Mouse (Mus musculus): Measurements from ENCODE around the gene Rnf150. TPM values are rescaled to one million over a fixed set of nuclear protein-coding genes. Genes with fewer than 3 reads are reported as not detected.

Rnf150 gene
- total and polyA plus RNA-seq, 3 experiments = not detected

- TF ChIP-seq RAD21 (IDR thresholded peaks at IDR 0.05; ENCODE audit: low read depth, low read length) (no peak), CHD1 (IDR thresholded peaks at IDR 0.05; ENCODE audit: low read depth, low read length) (no peak)
These were observed 83.5 kb downstream of the Rnf150 start (continued) for GRCm38 (mm10) chr8:82946658-82947057.

GRCm38 (mm10) chr8:82955162-82955754, 92.1 kb downstream of the Rnf150 start:
- Histone ChIP-seq H3K9ac (ENCODE audit: control insufficient read depth, low read depth, low read length, poor library complexity, severe bottlenecking) (no peak overlapping the region), H3K4me1 (ENCODE audit: control insufficient read depth in 1 of 2, insufficient read depth in 2 of 2, low read length in 2 of 2) (no peaks in the 10 kb centered on the region), H3K27me3 (ENCODE audit: control insufficient read depth in 1 of 2, insufficient read depth in 2 of 2, low read length in 2 of 2) (no peaks in the 10 kb centered on the region), H3K79me2 (ENCODE audit: control insufficient read depth, insufficient read depth, low read length, poor library complexity) (no peaks in the 10 kb centered on the region), H3K4me3 (ENCODE audit: control insufficient read depth in 1 of 2, insufficient read depth in 1 of 2, low read depth in 2 of 2, low read length in 2 of 2) (no peak overlapping the region), H3K9me3 (replicated peaks; ENCODE audit: insufficient read depth, low read length) (no peaks in the 10 kb centered on the region), H3K27ac (ENCODE audit: control insufficient read depth, low read depth, low read length) (no peak overlapping the region), H3K36me3 (ENCODE audit: control insufficient read depth in 1 of 2, insufficient read depth in 2 of 2, low read length in 2 of 2) (no peaks in the 10 kb centered on the region)
- TF ChIP-seq ELF1 (IDR thresholded peaks at IDR 0.05; ENCODE audit: low read depth, low read length) (no peak), MYC (IDR thresholded peaks at IDR 0.05; ENCODE audit: low read depth, low read length) (no peak), POLR2A (IDR thresholded peaks at IDR 0.05; ENCODE audit: control insufficient read depth in 1 of 2, insufficient read depth in 1 of 2, low read depth in 1 of 2, low read length in 2 of 2, poor library complexity in 1 of 2) (no peak), NELFE (IDR thresholded peaks at IDR 0.05; ENCODE audit: low read depth, low read length) (no peak), CHD1 (IDR thresholded peaks at IDR 0.05; ENCODE audit: low read depth, low read length) (no peak), TAL1 (IDR thresholded peaks at IDR 0.05; ENCODE audit: low read length) (no peak), KAT2A (conservative IDR thresholded peaks at IDR 0.05; ENCODE audit: low read depth, low read length) (no peak), POLR2AphosphoS2 (IDR thresholded peaks at IDR 0.05; ENCODE audit: low read length) (no peak), JUND (IDR thresholded peaks at IDR 0.05; ENCODE audit: low read depth, low read length) (no peak), CTCF (IDR thresholded peaks at IDR 0.05 in 2 of 3, conservative IDR thresholded peaks at IDR 0.05 in 1 of 3; ENCODE audit: control insufficient read depth in 1 of 3, insufficient read depth in 1 of 3, low read depth in 2 of 3, low read length in 3 of 3, poor library complexity in 1 of 3, severe bottlenecking in 1 of 3) (no peak), MEF2A (IDR thresholded peaks at IDR 0.05; ENCODE audit: extremely low read depth, insufficient replicate concordance, low read depth, low read length, poor library complexity, severe bottlenecking) (no peak), ZKSCAN1 (IDR thresholded peaks at IDR 0.05; ENCODE audit: low read depth, low read length) (no peak), CHD2 (IDR thresholded peaks at IDR 0.05; ENCODE audit: low read length) (no peak), GATA1 (IDR thresholded peaks at IDR 0.05; ENCODE audit: low read depth, low read length) (no peak), GABPA (IDR thresholded peaks at IDR 0.05; ENCODE audit: low read depth, low read length) (no peak)
- DNase-seq (ENCODE audit: low read depth, low spot score) = no peak

GRCm38 (mm10) chr8:82959491-82959890, 96.3 kb downstream of the Rnf150 start:
- Histone ChIP-seq H3K27me3 (ENCODE audit: control insufficient read depth in 1 of 2, insufficient read depth in 2 of 2, low read length in 2 of 2) (no peaks in the 10 kb centered on the region), H3K27ac (ENCODE audit: control insufficient read depth, low read depth, low read length) (no peak overlapping the region), H3K9ac (ENCODE audit: control insufficient read depth, low read depth, low read length, poor library complexity, severe bottlenecking) (no peak overlapping the region), H3K36me3 (ENCODE audit: control insufficient read depth in 1 of 2, insufficient read depth in 2 of 2, low read length in 2 of 2) (no peaks in the 10 kb centered on the region), H3K9me3 (replicated peaks; ENCODE audit: insufficient read depth, low read length) (no peaks in the 10 kb centered on the region), H3K79me2 (ENCODE audit: control insufficient read depth, insufficient read depth, low read length, poor library complexity) (no peaks in the 10 kb centered on the region), H3K4me3 (ENCODE audit: control insufficient read depth in 1 of 2, insufficient read depth in 1 of 2, low read depth in 2 of 2, low read length in 2 of 2) (no peak overlapping the region), H3K4me1 (ENCODE audit: control insufficient read depth in 1 of 2, insufficient read depth in 2 of 2, low read length in 2 of 2) (no peaks in the 10 kb centered on the region)
- TF ChIP-seq TCF12 (IDR thresholded peaks at IDR 0.05; ENCODE audit: low read depth, low read length) (no peak), MYC (IDR thresholded peaks at IDR 0.05; ENCODE audit: low read depth, low read length) (no peak), NRF1 (IDR thresholded peaks at IDR 0.05; ENCODE audit: insufficient read depth, low read depth, low read length, poor library complexity, severe bottlenecking) (no peak), MEF2A (IDR thresholded peaks at IDR 0.05; ENCODE audit: extremely low read depth, insufficient replicate concordance, low read depth, low read length, poor library complexity, severe bottlenecking) (no peak), USF1 (IDR thresholded peaks at IDR 0.05; ENCODE audit: low read depth, low read length) (no peak), CHD1 (IDR thresholded peaks at IDR 0.05; ENCODE audit: low read depth, low read length) (no peak), ZKSCAN1 (IDR thresholded peaks at IDR 0.05; ENCODE audit: low read depth, low read length) (no peak), ELF1 (IDR thresholded peaks at IDR 0.05; ENCODE audit: low read depth, low read length) (no peak), SMC3 (IDR thresholded peaks at IDR 0.05; ENCODE audit: low read depth, low read length) (no peak), BHLHE40 (IDR thresholded peaks at IDR 0.05; ENCODE audit: borderline replicate concordance, low read depth, low read length) (no peak), MAFK (IDR thresholded peaks at IDR 0.05; ENCODE audit: borderline replicate concordance, low read depth, low read length) (no peak), NELFE (IDR thresholded peaks at IDR 0.05; ENCODE audit: low read depth, low read length) (no peak), RCOR1 (IDR thresholded peaks at IDR 0.05; ENCODE audit: low read depth, low read length) (no peak), MAZ (IDR thresholded peaks at IDR 0.05; ENCODE audit: low read depth, low read length) (no peak)
- DNase-seq (ENCODE audit: low read depth, low spot score) = no peak

All from MEL (cell line).